Mouse (Mus musculus) MEL (cell line): ENCODE measurements at regions not wholly inside any gene's neighbourhood (a gene's known extent, or its start where the extent isn't known, plus 50 kb on each side); places are given as distances from the start of the nearest gene placed in this dataset.

ENCODE experiments used
- DNase-seq: peaks from one replicate; pipeline ENCODE4 v3.0.0; 2011; ENCODE audit warnings: low read depth, low spot score
- H3K27ac ChIP-seq: 2 replicates; pipeline ENCODE4 v1.5.1; 2012; ENCODE audit warnings: low read depth, mild to moderate bottlenecking, control low read depth, low read length, moderate library complexity; ENCODE audit not compliant: control insufficient read depth
- H3K27me3 ChIP-seq, 2 experiments: fragments of 150-350 bp in 1 of 2; sonication (generic) in 1 of 2; 2 replicates each; pipeline ENCODE4 v1.6.1; 2012; ENCODE audit warnings: low read length in 2 of 2, mild to moderate bottlenecking in 2 of 2, improper control_type of control experiment in 1 of 2, moderate library complexity in 1 of 2; ENCODE audit not compliant: insufficient read depth in 2 of 2, control insufficient read depth in 1 of 2
- H3K36me3 ChIP-seq, 2 experiments: 2 replicates each; pipeline ENCODE4 v1.6.1; 2012 to 2014; ENCODE audit warnings: low read length in 2 of 2, improper control_type of control experiment in 1 of 2, inconsistent platforms in 1 of 2, mild to moderate bottlenecking in 1 of 2; ENCODE audit not compliant: insufficient read depth in 2 of 2, control insufficient read depth in 1 of 2
- H3K4me1 ChIP-seq, 2 experiments: fragments of 150-350 bp in 1 of 2; sonication (generic) in 1 of 2; 2 replicates each; pipeline ENCODE4 v1.6.1; 2012; ENCODE audit warnings: low read length in 2 of 2, improper control_type of control experiment in 1 of 2, mild to moderate bottlenecking in 1 of 2; ENCODE audit not compliant: insufficient read depth in 2 of 2, control insufficient read depth in 1 of 2
- H3K4me3 ChIP-seq, 2 experiments: fragments of 150-350 bp in 1 of 2; sonication (generic) in 1 of 2; 2 replicates each; pipeline ENCODE4 v1.5.1; 2012; ENCODE audit warnings: low read depth in 2 of 2, low read length in 2 of 2, mild to moderate bottlenecking in 2 of 2, moderate library complexity in 2 of 2, control low read depth in 1 of 2, improper control_type of control experiment in 1 of 2; ENCODE audit not compliant: control insufficient read depth in 1 of 2, insufficient read depth in 1 of 2
- H3K79me2 ChIP-seq: 2 replicates; pipeline ENCODE4 v1.6.1; 2012; ENCODE audit warnings: mild to moderate bottlenecking, low read length, moderate library complexity; ENCODE audit not compliant: control insufficient read depth, poor library complexity, insufficient read depth
- H3K9ac ChIP-seq: 2 replicates; pipeline ENCODE4 v1.6.1; 2012; ENCODE audit warnings: low read depth, mild to moderate bottlenecking, control low read depth, low read length, moderate library complexity; ENCODE audit not compliant: control insufficient read depth, poor library complexity, severe bottlenecking
- H3K9me3 ChIP-seq: fragments of 150-350 bp; sonication (generic); replicated peaks from 2 replicates; pipeline ENCODE4 v1.6.1; 2012; ENCODE audit warnings: mild to moderate bottlenecking, low read length, improper control_type of control experiment, moderate library complexity; ENCODE audit not compliant: insufficient read depth
- BHLHE40 ChIP-seq: IDR thresholded peaks from 2 replicates; pipeline ENCODE4 v1.6.1; 2012; ENCODE audit warnings: low read depth, mild to moderate bottlenecking, inconsistent platforms, low read length, improper control_type of control experiment, borderline replicate concordance
- CHD1 ChIP-seq: IDR thresholded peaks from 2 replicates; pipeline ENCODE4 v1.6.1; 2012; ENCODE audit warnings: low read depth, mild to moderate bottlenecking, inconsistent platforms, low read length, improper control_type of control experiment
- E2F4 ChIP-seq: IDR thresholded peaks from 2 replicates; pipeline ENCODE4 v1.6.1; 2011; ENCODE audit warnings: low read depth, low read length, improper control_type of control experiment, borderline replicate concordance
- ELF1 ChIP-seq: IDR thresholded peaks from 2 replicates; pipeline ENCODE4 v1.6.1; 2014; ENCODE audit warnings: low read depth, mild to moderate bottlenecking, inconsistent platforms, low read length, improper control_type of control experiment, moderate library complexity
- EP300 ChIP-seq, 2 experiments: IDR thresholded peaks; 2 replicates each; pipeline ENCODE4 v1.6.1; 2011; ENCODE audit warnings: improper control_type of control experiment in 2 of 2, low read length in 2 of 2, low read depth in 1 of 2, mild to moderate bottlenecking in 1 of 2
- ETS1 ChIP-seq: IDR thresholded peaks from 2 replicates; pipeline ENCODE4 v1.6.1; 2012; ENCODE audit warnings: low read depth, mild to moderate bottlenecking, inconsistent platforms, low read length, improper control_type of control experiment, moderate library complexity
- GABPA ChIP-seq: IDR thresholded peaks from 2 replicates; pipeline ENCODE4 v1.6.1; 2012; ENCODE audit warnings: low read depth, mild to moderate bottlenecking, inconsistent platforms, low read length, improper control_type of control experiment, moderate library complexity
- GATA1 ChIP-seq: IDR thresholded peaks from 2 replicates; pipeline ENCODE4 v1.6.1; 2011; ENCODE audit warnings: low read depth, low read length, improper control_type of control experiment
- HCFC1 ChIP-seq: IDR thresholded peaks from 2 replicates; pipeline ENCODE4 v1.6.1; 2012; ENCODE audit warnings: low read depth, mild to moderate bottlenecking, inconsistent platforms, low read length, improper control_type of control experiment, moderate library complexity
- KAT2A ChIP-seq: conservative IDR thresholded peaks from 2 replicates; pipeline ENCODE4 v1.6.1; 2012; ENCODE audit warnings: low read depth, low read length, improper control_type of control experiment, inconsistent platforms
- MAFK ChIP-seq: IDR thresholded peaks from 2 replicates; pipeline ENCODE4 v1.6.1; 2011; ENCODE audit warnings: low read depth, mild to moderate bottlenecking, low read length, improper control_type of control experiment, borderline replicate concordance
- MAZ ChIP-seq: IDR thresholded peaks from 2 replicates; pipeline ENCODE4 v1.6.1; 2012; ENCODE audit warnings: low read depth, mild to moderate bottlenecking, inconsistent platforms, low read length, improper control_type of control experiment
- MEF2A ChIP-seq: IDR thresholded peaks from 2 replicates; pipeline ENCODE4 v1.6.1; 2014; ENCODE audit warnings: low read depth, mild to moderate bottlenecking, inconsistent platforms, low read length, improper control_type of control experiment; ENCODE audit not compliant: poor library complexity, insufficient replicate concordance, severe bottlenecking; ENCODE audit errors: extremely low read depth
- MYB ChIP-seq: IDR thresholded peaks from 2 replicates; pipeline ENCODE4 v1.6.1; 2011; ENCODE audit warnings: mild to moderate bottlenecking, low read depth, low read length, improper control_type of control experiment
- MYC ChIP-seq: IDR thresholded peaks from 2 replicates; pipeline ENCODE4 v1.6.1; 2011; ENCODE audit warnings: low read depth, mild to moderate bottlenecking, low read length, improper control_type of control experiment, moderate library complexity
- NELFE ChIP-seq: IDR thresholded peaks from 2 replicates; pipeline ENCODE4 v1.6.1; 2011; ENCODE audit warnings: low read depth, low read length, improper control_type of control experiment
- NRF1 ChIP-seq: IDR thresholded peaks from 2 replicates; pipeline ENCODE4 v1.6.1; 2014; ENCODE audit warnings: low read depth, mild to moderate bottlenecking, inconsistent platforms, low read length, improper control_type of control experiment, moderate library complexity; ENCODE audit not compliant: poor library complexity, insufficient read depth, severe bottlenecking
- POLR2A ChIP-seq, 2 experiments: IDR thresholded peaks; 2 replicates each; pipeline ENCODE4 v1.6.1; 2011 to 2012; ENCODE audit warnings: low read length in 2 of 2, mild to moderate bottlenecking in 2 of 2, control low read depth in 1 of 2, improper control_type of control experiment in 1 of 2, low read depth in 1 of 2, moderate library complexity in 1 of 2; ENCODE audit not compliant: control insufficient read depth in 1 of 2, insufficient read depth in 1 of 2, poor library complexity in 1 of 2
- POLR2AphosphoS2 ChIP-seq: IDR thresholded peaks from 2 replicates; pipeline ENCODE4 v1.6.1; 2011; ENCODE audit warnings: low read length, improper control_type of control experiment
- POLR2AphosphoS5 ChIP-seq: IDR thresholded peaks from 2 replicates; pipeline ENCODE4 v1.6.1; 2012; ENCODE audit warnings: low read depth, borderline replicate concordance, mild to moderate bottlenecking, inconsistent platforms, low read length, moderate library complexity, mixed read lengths
- RAD21 ChIP-seq: IDR thresholded peaks from 2 replicates; pipeline ENCODE4 v1.6.1; 2011; ENCODE audit warnings: mild to moderate bottlenecking, low read depth, low read length, improper control_type of control experiment
- SIN3A ChIP-seq: IDR thresholded peaks from 2 replicates; pipeline ENCODE4 v1.6.1; 2012; ENCODE audit warnings: low read length, improper control_type of control experiment, inconsistent platforms
- TBP ChIP-seq: IDR thresholded peaks from 2 replicates; pipeline ENCODE4 v1.8.0; 2011; ENCODE audit warnings: low read depth, low read length, improper control_type of control experiment
- TCF12 ChIP-seq: IDR thresholded peaks from 2 replicates; pipeline ENCODE4 v1.6.1; 2014; ENCODE audit warnings: low read depth, mild to moderate bottlenecking, inconsistent platforms, low read length, improper control_type of control experiment, moderate library complexity
- USF1 ChIP-seq: IDR thresholded peaks from 2 replicates; pipeline ENCODE4 v1.6.1; 2014; ENCODE audit warnings: low read depth, mild to moderate bottlenecking, inconsistent platforms, low read length, improper control_type of control experiment, moderate library complexity
- ZKSCAN1 ChIP-seq: IDR thresholded peaks from 2 replicates; pipeline ENCODE4 v1.6.1; 2012; ENCODE audit warnings: low read depth, mild to moderate bottlenecking, inconsistent platforms, low read length, improper control_type of control experiment, moderate library complexity
- ZNF384 ChIP-seq: IDR thresholded peaks from 2 replicates; pipeline ENCODE4 v1.6.1; 2012; ENCODE audit warnings: low read depth, mild to moderate bottlenecking, inconsistent platforms, low read length, improper control_type of control experiment

- Histone ChIP-seq H3K4me3 (no peak overlapping the region), H3K9ac (no peak overlapping the region), H3K36me3 (no peaks in the 10 kb centered on the region), H3K9me3 (no peaks in the 10 kb centered on the region), H3K4me1 (no peaks in the 10 kb centered on the region), H3K27ac (no peak overlapping the region)
- no peak for DNase-seq
- TF ChIP-seq ZKSCAN1, result no peak
- no peak for TF ChIP-seq ELF1
- TF ChIP-seq HCFC1, result no peak
- no peak for TF ChIP-seq POLR2A (IDR thresholded peaks at IDR 0.05; ENCODE audit: control insufficient read depth in 1 of 2, insufficient read depth in 1 of 2, low read depth in 1 of 2, low read length in 2 of 2, poor library complexity in 1 of 2)
- no peak for TF ChIP-seq MAFK
- TF ChIP-seq MAZ, result no peak
- TF ChIP-seq TCF12, result no peak
- TF ChIP-seq CHD1, result no peak
- TF ChIP-seq GATA1, result no peak
- no peak for TF ChIP-seq GABPA
- no peak for TF ChIP-seq POLR2AphosphoS2
- TF ChIP-seq BHLHE40, result no peak
- TF ChIP-seq, all 39 proteins: peak for 0
- no peaks in the 10 kb centered on the region for H3K27me3 ChIP-seq
- no peaks in the 10 kb centered on the region for H3K79me2 ChIP-seq
Measured at GRCm38 (mm10) chr2:172796955-172797354, 143.2 kb downstream of the Bmp7 start.

DNA sequence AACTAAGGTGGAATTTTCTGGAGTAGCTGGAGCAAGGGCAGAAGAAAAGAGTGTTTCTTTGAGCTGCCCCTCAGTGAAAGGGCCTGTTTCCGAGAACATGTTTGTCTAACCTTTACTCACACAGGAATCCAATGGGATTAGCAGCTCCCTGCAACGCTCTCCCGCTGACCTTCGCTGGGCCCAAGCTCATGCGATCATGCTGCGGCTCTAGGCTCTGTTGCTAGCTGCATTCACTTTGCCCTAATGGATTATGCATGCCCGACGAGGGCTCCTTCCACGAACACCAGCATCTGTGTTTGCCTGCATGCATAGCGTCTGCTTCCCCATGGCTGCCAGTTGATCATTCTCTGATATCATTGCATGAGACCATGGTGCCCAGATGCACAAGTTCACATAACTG is 140.2 kb downstream of the Bmp7 start:
- no peak for TF ChIP-seq RAD21
- TF ChIP-seq TBP, result no peak
- TF ChIP-seq SIN3A, result no peak
- TF ChIP-seq, all 39 proteins: peak for 0
- H3K9me3 ChIP-seq, result no peaks in the 10 kb centered on the region

GRCm38 (mm10) chr2:172800801-172801200 is 139.3 kb downstream of the Bmp7 start:
- Histone ChIP-seq H3K36me3 (no peaks in the 10 kb centered on the region), H3K4me1 (no peaks in the 10 kb centered on the region), H3K9ac (no peak overlapping the region), H3K27ac (no peak overlapping the region), H3K27me3 (no peaks in the 10 kb centered on the region), H3K9me3 (no peaks in the 10 kb centered on the region), H3K79me2 (no peaks in the 10 kb centered on the region), H3K4me3 (no peak overlapping the region)
- no peak for DNase-seq
- TF ChIP-seq ELF1 (no peak), POLR2AphosphoS2 (no peak), E2F4 (no peak), TBP (no peak), MYC (no peak), MEF2A (no peak), GATA1 (no peak), ZNF384 (no peak), RAD21 (no peak), MAFK (no peak), POLR2AphosphoS5 (no peak), EP300 (IDR thresholded peaks at IDR 0.05; ENCODE audit: low read depth in 1 of 2, low read length in 2 of 2) (no peak), NELFE (no peak), USF1 (no peak), ETS1 (no peak), NRF1 (no peak), MYB (no peak), KAT2A (no peak)

More for the DNA sequence above, 140.2 kb downstream of the Bmp7 start:
- no peaks in the 10 kb centered on the region for H3K27me3 ChIP-seq
- H3K9ac ChIP-seq, result no peak overlapping the region
- H3K27ac ChIP-seq, result no peak overlapping the region
- H3K36me3 ChIP-seq, result no peaks in the 10 kb centered on the region
- no peak for DNase-seq
- no peaks in the 10 kb centered on the region for H3K4me1 ChIP-seq
- H3K4me3 ChIP-seq, result no peak overlapping the region
- no peaks in the 10 kb centered on the region for H3K79me2 ChIP-seq
